Mouse (Mus musculus): ENCODE measurements around the gene Nufip2.

DNA sequence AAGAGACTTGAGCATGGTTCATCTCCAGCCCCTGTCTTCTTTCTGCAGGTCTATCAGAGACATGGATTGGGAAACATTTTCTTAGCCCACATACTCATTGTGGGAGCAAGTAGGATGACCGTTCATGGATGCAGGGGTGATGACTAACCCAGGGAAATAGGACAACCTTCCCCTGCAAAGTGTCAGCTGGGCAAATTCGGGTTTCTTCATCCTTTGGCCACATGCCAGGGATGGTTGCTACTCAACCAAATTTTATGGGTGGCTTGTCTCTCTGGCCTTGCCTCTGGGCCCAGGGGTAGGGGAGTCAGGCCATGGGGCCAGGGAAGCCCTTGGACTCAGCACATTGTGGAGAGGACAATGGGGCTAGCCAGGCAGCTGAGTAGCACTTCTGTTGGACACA lies 42.6 kb downstream of the Nufip2 start:
- TF ChIP-seq EP300 (IDR thresholded peaks at IDR 0.05; ENCODE audit: low read depth) (no peak), CTCF (IDR thresholded peaks at IDR 0.05; ENCODE audit: low read depth) (no peak)

Measured in liver, embryonic 14.5 days (tissue).